Mouse (Mus musculus): ENCODE results near the gene Gabrb2. TPM values are rescaled to one million over a fixed set of nuclear protein-coding genes. Genes with fewer than 3 reads are reported as not detected.

Gene Gabrb2
- polyA plus RNA-seq (2015; fragmentation: Nextera tagmentation; extraction: Ambion mirVana), result 47.4 and 50.8 TPM in 2 replicates

- H3K27ac ChIP-seq (ENCODE audit: low read length), result peak within 1 kb of the TSS; percentile 96
- no peaks in the 10 kb centered on the region for H3K9me3 ChIP-seq (replicated peaks; ENCODE audit: control insufficient read depth, low read length, poor library complexity, severe bottlenecking)
- H3K27me3 ChIP-seq (ENCODE audit: control insufficient read depth, insufficient read depth, low read depth, low read length), result no peaks in the 10 kb centered on the region
- WGBS, result 25% methylated on average over 19 of the region's 20 CpGs
- H3K36me3 ChIP-seq (ENCODE audit: control insufficient read depth, insufficient read depth, low read length), result no peaks in the 10 kb centered on the region
- peak within 1 kb of the TSS; percentile 79 for H3K4me2 ChIP-seq (ENCODE audit: low read length)
- peak within 1 kb of the TSS; percentile 66 for H3K9ac ChIP-seq (ENCODE audit: low read depth, low read length)
- peak; percentile 33 for ATAC-seq
- H3K4me1 ChIP-seq (ENCODE audit: control insufficient read depth, insufficient read depth, low read length), result peaks cover 20% of the 10 kb centered on the region
- peak within 1 kb of the TSS; percentile 62 for H3K4me3 ChIP-seq (ENCODE audit: low read depth, low read length)
Measured at GRCm38 (mm10) chr11:42418996-42419782, at the start of gene Gabrb2. Gene Gabrb2, plus strand, starts transcription at chr11:42419757.

- Histone ChIP-seq H3K9me3 (replicated peaks; ENCODE audit: control insufficient read depth, low read length, poor library complexity, severe bottlenecking) (no peaks in the 10 kb centered on the region), H3K27me3 (ENCODE audit: control insufficient read depth, insufficient read depth, low read depth, low read length) (no peaks in the 10 kb centered on the region), H3K27ac (ENCODE audit: low read length) (no peak overlapping the region), H3K4me2 (ENCODE audit: low read length) (no peak overlapping the region), H3K4me3 (ENCODE audit: low read depth, low read length) (no peak overlapping the region), H3K36me3 (ENCODE audit: control insufficient read depth, insufficient read depth, low read length) (no peaks in the 10 kb centered on the region), H3K4me1 (ENCODE audit: control insufficient read depth, insufficient read depth, low read length) (no peaks in the 10 kb centered on the region), H3K9ac (ENCODE audit: low read depth, low read length) (no peak overlapping the region)
- 86% methylated on average over 2 of the region's 2 CpGs for WGBS
- no peak for ATAC-seq
Measured at GRCm38 (mm10) chr11:42378983-42379382, 40.6 kb upstream of the Gabrb2 start.

- Histone ChIP-seq H3K27me3 (ENCODE audit: control insufficient read depth, insufficient read depth, low read depth, low read length) (no peaks in the 10 kb centered on the region), H3K9me3 (replicated peaks; ENCODE audit: control insufficient read depth, low read length, poor library complexity, severe bottlenecking) (no peaks in the 10 kb centered on the region), H3K27ac (ENCODE audit: low read length) (no peak overlapping the region), H3K4me3 (ENCODE audit: low read depth, low read length) (no peak overlapping the region), H3K9ac (ENCODE audit: low read depth, low read length) (no peak overlapping the region), H3K36me3 (ENCODE audit: control insufficient read depth, insufficient read depth, low read length) (no peaks in the 10 kb centered on the region), H3K4me1 (ENCODE audit: control insufficient read depth, insufficient read depth, low read length) (no peaks in the 10 kb centered on the region), H3K4me2 (ENCODE audit: low read length) (no peak overlapping the region)
- ATAC-seq, result no peak
- WGBS, result 90% methylated on average over 4 of the region's 4 CpGs
Measured at GRCm38 (mm10) chr11:42386486-42386885, 33.1 kb upstream of the Gabrb2 start.

GRCm38 (mm10) chr11:42390682-42391290 is 28.8 kb upstream of the Gabrb2 start:
- Histone ChIP-seq H3K9ac (ENCODE audit: low read depth, low read length) (no peak overlapping the region), H3K27me3 (ENCODE audit: control insufficient read depth, insufficient read depth, low read depth, low read length) (no peaks in the 10 kb centered on the region), H3K4me3 (ENCODE audit: low read depth, low read length) (no peak overlapping the region), H3K9me3 (replicated peaks; ENCODE audit: control insufficient read depth, low read length, poor library complexity, severe bottlenecking) (no peaks in the 10 kb centered on the region), H3K27ac (ENCODE audit: low read length) (no peak overlapping the region), H3K4me2 (ENCODE audit: low read length) (no peak overlapping the region), H3K36me3 (ENCODE audit: control insufficient read depth, insufficient read depth, low read length) (no peaks in the 10 kb centered on the region), H3K4me1 (ENCODE audit: control insufficient read depth, insufficient read depth, low read length) (no peaks in the 10 kb centered on the region)
- ATAC-seq, result no peak
- 71% methylated on average over 3 of the region's 3 CpGs for WGBS

- Histone ChIP-seq H3K4me2 (ENCODE audit: low read length) (no peak overlapping the region), H3K9me3 (replicated peaks; ENCODE audit: control insufficient read depth, low read length, poor library complexity, severe bottlenecking) (no peaks in the 10 kb centered on the region), H3K4me1 (ENCODE audit: control insufficient read depth, insufficient read depth, low read length) (no peaks in the 10 kb centered on the region), H3K4me3 (ENCODE audit: low read depth, low read length) (no peak overlapping the region), H3K27me3 (ENCODE audit: control insufficient read depth, insufficient read depth, low read depth, low read length) (no peaks in the 10 kb centered on the region), H3K36me3 (ENCODE audit: control insufficient read depth, insufficient read depth, low read length) (no peaks in the 10 kb centered on the region), H3K27ac (ENCODE audit: low read length) (no peak overlapping the region), H3K9ac (ENCODE audit: low read depth, low read length) (no peak overlapping the region)
- ATAC-seq, result no peak
- 74% methylated on average over 4 of the region's 4 CpGs for WGBS
Measured at GRCm38 (mm10) chr11:42393451-42393850, 26.1 kb upstream of the Gabrb2 start.

GRCm38 (mm10) chr11:42419791-42420633 is 455 bp downstream of the Gabrb2 start:
- 2% methylated on average over 16 of the region's 40 CpGs for WGBS
- H3K27me3 ChIP-seq (ENCODE audit: control insufficient read depth, insufficient read depth, low read depth, low read length), result no peaks in the 10 kb centered on the region
- peak; percentile 87 for ATAC-seq

GRCm38 (mm10) chr11:42420634-42421470 is 1.3 kb downstream of the Gabrb2 start:
- Histone ChIP-seq H3K9me3 (replicated peaks; ENCODE audit: control insufficient read depth, low read length, poor library complexity, severe bottlenecking) (no peaks in the 10 kb centered on the region), H3K27ac (ENCODE audit: low read length) (peak overlapping the region; percentile 96), H3K27me3 (ENCODE audit: control insufficient read depth, insufficient read depth, low read depth, low read length) (no peaks in the 10 kb centered on the region), H3K4me1 (ENCODE audit: control insufficient read depth, insufficient read depth, low read length) (peaks cover 25% of the 10 kb centered on the region), H3K9ac (ENCODE audit: low read depth, low read length) (peak overlapping the region; percentile 71), H3K4me3 (ENCODE audit: low read depth, low read length) (peak overlapping the region; percentile 62), H3K36me3 (ENCODE audit: control insufficient read depth, insufficient read depth, low read length) (no peaks in the 10 kb centered on the region), H3K4me2 (ENCODE audit: low read length) (peak overlapping the region; percentile 79)
- under 1% methylated on average over 21 of the region's 21 CpGs for WGBS
- ATAC-seq, result peak; percentile 52

More at GRCm38 (mm10) chr11:42419791-42420633, 455 bp downstream of the Gabrb2 start:
- Histone ChIP-seq H3K4me3 (ENCODE audit: low read depth, low read length) (peak overlapping the region; percentile 62), H3K9me3 (replicated peaks; ENCODE audit: control insufficient read depth, low read length, poor library complexity, severe bottlenecking) (no peaks in the 10 kb centered on the region), H3K4me1 (ENCODE audit: control insufficient read depth, insufficient read depth, low read length) (peaks cover 25% of the 10 kb centered on the region), H3K36me3 (ENCODE audit: control insufficient read depth, insufficient read depth, low read length) (no peaks in the 10 kb centered on the region), H3K9ac (ENCODE audit: low read depth, low read length) (peak overlapping the region; percentile 66), H3K4me2 (ENCODE audit: low read length) (peak overlapping the region; percentile 79), H3K27ac (ENCODE audit: low read length) (peak overlapping the region; percentile 96)

- no peak for ATAC-seq
- H3K27me3 ChIP-seq (ENCODE audit: control insufficient read depth, insufficient read depth, low read depth, low read length), result no peaks in the 10 kb centered on the region
- H3K4me3 ChIP-seq (ENCODE audit: low read depth, low read length), result peak overlapping the region; percentile 62
- no peaks in the 10 kb centered on the region for H3K9me3 ChIP-seq (replicated peaks; ENCODE audit: control insufficient read depth, low read length, poor library complexity, severe bottlenecking)
- H3K4me1 ChIP-seq (ENCODE audit: control insufficient read depth, insufficient read depth, low read length), result peaks cover 25% of the 10 kb centered on the region
- H3K9ac ChIP-seq (ENCODE audit: low read depth, low read length), result no peak overlapping the region
- H3K36me3 ChIP-seq (ENCODE audit: control insufficient read depth, insufficient read depth, low read length), result no peaks in the 10 kb centered on the region
- H3K27ac ChIP-seq (ENCODE audit: low read length), result no peak overlapping the region
- WGBS, result 0% methylated on average over 2 of the region's 3 CpGs
- peak overlapping the region; percentile 79 for H3K4me2 ChIP-seq (ENCODE audit: low read length)
Measured at GRCm38 (mm10) chr11:42423231-42423630, 3.7 kb downstream of the Gabrb2 start.
